Mouse (Mus musculus): ENCODE measurements around the gene Mpo.

DNA sequence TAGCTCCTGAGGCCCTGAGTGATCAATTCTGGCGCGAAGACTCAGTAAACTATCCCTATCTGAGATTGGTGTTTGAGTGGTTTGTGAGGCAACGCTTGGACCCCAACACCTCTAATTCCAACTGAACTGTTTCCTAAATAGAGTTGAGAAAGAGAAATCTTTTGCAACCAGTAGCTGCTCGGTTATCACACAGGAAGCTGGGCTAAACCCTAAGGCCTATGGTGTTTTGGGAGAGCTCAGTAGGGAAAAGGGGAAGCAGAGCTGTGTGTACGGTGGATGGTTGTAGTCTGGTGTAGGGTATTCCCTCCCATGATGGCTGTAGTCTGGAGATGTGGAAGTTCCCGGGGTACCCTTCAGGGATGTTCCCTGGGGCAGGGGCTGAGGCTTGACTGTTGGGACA is 3.3 kb upstream of the Mpo start:
- TF ChIP-seq POLR2A (IDR thresholded peaks at IDR 0.05; ENCODE audit: insufficient read length, low read depth), result no peak
- no peak for TF ChIP-seq MYOG (IDR thresholded peaks at IDR 0.05; ENCODE audit: control insufficient read depth in 1 of 3, insufficient read depth in 1 of 3, insufficient read length in 2 of 3, low read depth in 2 of 3)
- no peak for TF ChIP-seq TCF12 (IDR thresholded peaks at IDR 0.05; ENCODE audit: insufficient read depth, poor library complexity, severe bottlenecking)
- TF ChIP-seq USF1 (IDR thresholded peaks at IDR 0.05; ENCODE audit: low read depth), result no peak
- no peak for TF ChIP-seq REST (IDR thresholded peaks at IDR 0.05; ENCODE audit: insufficient read depth, insufficient read length)
- TF ChIP-seq SRF (IDR thresholded peaks at IDR 0.05; ENCODE audit: control insufficient read depth, insufficient read length, low read depth), result no peak
- no peak for TF ChIP-seq MAX (IDR thresholded peaks at IDR 0.05; ENCODE audit: low read depth)

Data from myocyte (in vitro differentiated cells).